Mouse (Mus musculus) ES-E14 (cell line): ENCODE data around the gene Prrxl1. TPM values are rescaled to one million over a fixed set of nuclear protein-coding genes. Genes with fewer than 3 reads are reported as not detected.

ENCODE experiments used
- DNase-seq: peaks from one replicate; pipeline ENCODE4 v3.0.0-alpha.2; 2013; ENCODE audit warnings: low read depth, low spot score
- H3K27ac ChIP-seq: 2 replicates; pipeline ENCODE4 v1.5.1; 2012; ENCODE audit warnings: low read depth, mild to moderate bottlenecking, low read length, moderate library complexity, mixed read lengths; ENCODE audit not compliant: poor library complexity, insufficient read depth, severe bottlenecking
- H3K36me3 ChIP-seq: 2 replicates; pipeline ENCODE4 v1.6.1; 2012; ENCODE audit warnings: mild to moderate bottlenecking, low read length, moderate library complexity, mixed read lengths; ENCODE audit not compliant: control insufficient read depth, poor library complexity, insufficient read depth, severe bottlenecking
- H3K4me1 ChIP-seq, 2 experiments: fragments of 150-350 bp in 1 of 2; sonication (generic) in 1 of 2; 2 replicates each; pipeline ENCODE4 v1.6.1; 2012; ENCODE audit warnings: low read length in 2 of 2, mild to moderate bottlenecking in 1 of 2, mixed read lengths in 1 of 2; ENCODE audit not compliant: control insufficient read depth in 2 of 2, insufficient read depth in 2 of 2, poor library complexity in 1 of 2
- H3K4me3 ChIP-seq, 2 experiments: fragments of 150-350 bp in 1 of 2; sonication (generic) in 1 of 2; 2 replicates each; pipeline ENCODE4 v1.5.1; 2012; ENCODE audit warnings: low read length in 2 of 2, low read depth in 1 of 2, mild to moderate bottlenecking in 1 of 2, mixed read lengths in 1 of 2; ENCODE audit not compliant: insufficient read depth in 1 of 2, poor library complexity in 1 of 2, severe bottlenecking in 1 of 2
- H3K9ac ChIP-seq: 2 replicates; pipeline ENCODE4 v1.6.1; 2012; ENCODE audit warnings: low read depth, mild to moderate bottlenecking, low read length, mixed read lengths; ENCODE audit not compliant: poor library complexity, insufficient read depth, severe bottlenecking
- H3K9me3 ChIP-seq: fragments of 150-350 bp; sonication (generic); 2 replicates; pipeline ENCODE4 v1.6.1; 2012; ENCODE audit warnings: low read depth, mild to moderate bottlenecking, low read length; ENCODE audit not compliant: control insufficient read depth, insufficient read depth
- CHD2 ChIP-seq: IDR thresholded peaks from 2 replicates; pipeline ENCODE4 v1.6.1; 2014; ENCODE audit warnings: mild to moderate bottlenecking, low read depth, low read length, inconsistent platforms
- HCFC1 ChIP-seq: IDR thresholded peaks from 2 replicates; pipeline ENCODE4 v1.6.1; 2012; ENCODE audit warnings: low read length, inconsistent platforms, borderline replicate concordance; ENCODE audit not compliant: insufficient read depth
- MAFK ChIP-seq: IDR thresholded peaks from 2 replicates; pipeline ENCODE4 v1.6.1; 2014; ENCODE audit warnings: mild to moderate bottlenecking, low read depth, low read length, inconsistent platforms; ENCODE audit not compliant: insufficient read depth
- ZC3H11A ChIP-seq: IDR thresholded peaks from 2 replicates; pipeline ENCODE4 v1.6.1; 2012; ENCODE audit warnings: low read depth, mild to moderate bottlenecking, inconsistent platforms, low read length, borderline replicate concordance
- ZNF384 ChIP-seq: IDR thresholded peaks from 2 replicates; pipeline ENCODE4 v1.6.1; 2012; ENCODE audit warnings: low read depth, low read length, inconsistent platforms
- in situ Hi-C, 2 experiments: fragments of 600-800 bp; cut with MboI; formaldehyde crosslinking; loops; one replicate each; pipeline ENCODE4 v1.15.1; 2025; ENCODE audit warnings: low sequenced_read_pairs in 2 of 2, inconsistent platforms in 1 of 2; ENCODE audit not compliant: unreplicated experiment in 2 of 2
- total RNA-seq: library from RNA; depleted of rRNA; stranded (reverse); fragments of 300-350 nt; gene quantifications from 2 replicates; pipeline ENCODE4 v1.2.3, GENCODE M21; 2012

The Prrxl1 gene
- total RNA-seq, 1 experiment, result 0.09 TPM

GRCm38 (mm10) chr14:32600110-32600509 lies 903 bp downstream of the Prrxl1 start:
- peak overlapping the region; percentile 57 to 58; a peak in 3 of 4 replicates for H3K4me3 ChIP-seq

DNA sequence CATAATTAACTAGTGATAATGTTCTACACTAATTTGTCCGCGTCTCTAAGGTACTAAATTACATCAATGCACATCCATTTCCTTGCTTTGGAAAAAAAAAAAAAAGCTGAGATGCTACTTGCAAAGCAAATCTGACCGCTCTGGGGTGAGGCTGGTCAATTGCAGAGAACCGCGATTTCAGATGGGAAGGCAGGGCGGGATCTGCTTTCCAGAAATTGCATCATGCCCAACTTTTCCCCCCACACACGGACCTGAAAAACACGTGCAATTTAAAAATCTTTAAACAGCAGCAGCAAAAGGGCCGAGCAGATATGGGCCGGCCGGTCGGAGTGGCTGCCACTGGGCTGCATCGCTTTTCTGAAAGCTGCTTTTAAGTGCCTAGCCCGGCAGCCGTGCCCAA lies 6.3 kb downstream of the Prrxl1 start:
- DNase-seq, result no peak
- Histone ChIP-seq H3K27ac (no peak overlapping the region), H3K9me3 (no peaks in the 10 kb centered on the region), H3K36me3 (no peaks in the 10 kb centered on the region), H3K4me1 (no peaks in the 10 kb centered on the region), H3K4me3 (no peak overlapping the region), H3K9ac (no peak overlapping the region)
- TF ChIP-seq MAFK (no peak), ZNF384 (0 out of 2 replicates have a peak, but pooled peaks have one; percentile 23)
- in situ Hi-C loops, result no loop called here

More at GRCm38 (mm10) chr14:32600110-32600509, 903 bp downstream of the Prrxl1 start:
- no peak overlapping the region for H3K27ac ChIP-seq
- H3K9ac ChIP-seq, result no peak overlapping the region; the same call in 1 of the 2 replicates
- DNase-seq, result no peak
- in situ Hi-C loops, result no loop called here
- peaks cover 0 to 5% of the 10 kb centered on the region in 2 experiments; a peak in 1 of 4 replicates for H3K4me1 ChIP-seq
- no peaks in the 10 kb centered on the region for H3K36me3 ChIP-seq
- TF ChIP-seq ZC3H11A, result no peak
- H3K9me3 ChIP-seq, result no peaks in the 10 kb centered on the region

DNA sequence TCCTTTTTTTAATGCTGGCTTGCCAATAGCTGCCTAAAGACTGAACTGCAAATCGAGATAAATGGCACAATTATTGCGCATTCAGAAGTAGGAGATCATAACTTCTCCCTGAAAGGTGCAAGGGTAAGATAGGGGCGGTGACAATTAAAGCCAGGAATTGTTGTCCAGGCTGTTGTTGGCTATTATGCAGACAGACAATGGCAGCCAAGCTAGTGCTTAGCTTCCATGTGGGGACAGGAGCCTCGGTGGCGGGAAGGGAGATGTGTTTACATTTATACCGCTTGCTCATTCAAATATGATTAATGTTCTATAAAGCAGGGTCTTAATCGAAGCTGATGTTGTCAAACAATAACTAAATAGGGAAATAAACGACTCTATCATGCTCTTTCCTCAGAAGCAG lies 7.1 kb downstream of the Prrxl1 start:
- Histone ChIP-seq H3K4me1 (no peaks in the 10 kb centered on the region), H3K9me3 (no peaks in the 10 kb centered on the region), H3K4me3 (no peak overlapping the region), H3K27ac (no peak overlapping the region), H3K36me3 (no peaks in the 10 kb centered on the region), H3K9ac (no peak overlapping the region)
- TF ChIP-seq HCFC1 (no peak), MAFK (no peak), ZC3H11A (no peak), CHD2 (no peak), ZNF384 (no peak)
- DNase-seq, result no peak
- in situ Hi-C loops, result no loop called here

DNA sequence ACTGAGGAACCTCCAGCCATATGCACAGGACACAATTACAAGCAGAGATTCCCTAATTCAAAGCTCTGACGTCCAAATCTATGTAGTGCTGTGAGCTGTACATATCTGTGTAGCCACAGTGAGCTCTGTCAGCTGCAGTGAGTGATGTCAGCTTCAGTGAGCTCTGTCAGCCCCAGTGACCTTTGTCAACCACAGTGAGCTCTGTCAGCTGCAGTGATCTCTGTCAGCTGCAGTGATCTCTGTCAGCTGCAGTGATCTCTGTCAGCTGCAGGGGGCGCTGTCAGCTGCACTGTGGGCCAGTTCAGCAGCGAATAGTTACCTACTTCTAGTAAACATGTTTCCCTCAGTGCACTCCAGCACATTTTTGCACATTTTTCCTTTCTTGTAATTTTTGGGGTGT lies 10.2 kb downstream of the Prrxl1 start:
- Histone ChIP-seq H3K36me3 (no peaks in the 10 kb centered on the region), H3K4me3 (no peak overlapping the region), H3K9me3 (no peaks in the 10 kb centered on the region), H3K27ac (no peak overlapping the region), H3K4me1 (no peaks in the 10 kb centered on the region; a peak in 1 of 4 replicates), H3K9ac (no peak overlapping the region)
- in situ Hi-C loops, result no loop called here
- TF ChIP-seq MAFK (no peak), ZC3H11A (peak; percentile 62; the same call in 1 of the 2 replicates), ZNF384 (no peak)
- DNase-seq, result no peak

DNA sequence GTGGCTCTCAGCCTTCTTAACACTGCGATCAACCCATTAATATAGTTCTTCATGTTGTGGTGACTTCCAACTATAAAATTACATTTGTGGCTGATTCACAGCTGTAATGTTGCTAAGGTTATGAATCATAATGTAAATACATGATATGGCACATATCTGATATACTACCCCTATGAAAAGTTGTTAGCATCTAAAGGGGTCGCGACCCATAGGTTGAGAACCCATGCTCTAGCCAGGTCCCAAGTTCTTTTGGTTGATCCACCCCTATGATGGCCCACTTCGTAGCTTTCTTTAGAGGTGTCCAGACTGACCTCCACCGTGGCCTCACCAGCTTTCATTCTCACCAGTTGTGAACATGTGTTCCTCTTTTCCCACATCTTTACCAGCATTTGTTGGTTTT lies 18.0 kb downstream of the Prrxl1 start:
- Histone ChIP-seq H3K4me1 (no peaks in the 10 kb centered on the region; a peak in 1 of 4 replicates), H3K9ac (no peak overlapping the region), H3K4me3 (no peak overlapping the region), H3K9me3 (no peaks in the 10 kb centered on the region), H3K36me3 (no peaks in the 10 kb centered on the region), H3K27ac (no peak overlapping the region)
- TF ChIP-seq ZC3H11A (no peak), HCFC1 (no peak), CHD2 (peak; percentile 88), MAFK (no peak)
- DNase-seq, result no peak
- in situ Hi-C loops, result no loop called here
